Mouse (Mus musculus) CH12.LX (cell line): ENCODE results near the gene Plaur. TPM values are rescaled to one million over a fixed set of nuclear protein-coding genes. Genes with fewer than 3 reads are reported as not detected.

Experiments
- DNase-seq: peaks from one replicate; pipeline ENCODE4 v3.0.0-alpha.2; 2013; ENCODE audit errors: extremely low read depth
- H3K27ac ChIP-seq: 2 replicates; pipeline ENCODE4 v1.5.1; 2012; ENCODE audit warnings: low read depth, mild to moderate bottlenecking, control low read depth, moderate library complexity; ENCODE audit not compliant: insufficient read depth
- H3K27me3 ChIP-seq: replicated peaks from 2 replicates; pipeline ENCODE3; 2012; ENCODE audit warnings: inconsistent platforms
- H3K36me3 ChIP-seq, 2 experiments: replicated peaks in 1 of 2; 2 replicates each; pipeline versions ENCODE3 to v1.6.1; 2012; ENCODE audit warnings: inconsistent platforms in 1 of 2, low read length in 1 of 2, mild to moderate bottlenecking in 1 of 2, mixed read lengths in 1 of 2, moderate library complexity in 1 of 2; ENCODE audit not compliant: control insufficient read depth in 1 of 2, insufficient read depth in 1 of 2
- H3K4me1 ChIP-seq, 2 experiments: 2 replicates each; pipeline ENCODE4 v1.6.1; 2012; ENCODE audit warnings: inconsistent platforms in 1 of 2, moderate library complexity in 1 of 2; ENCODE audit not compliant: insufficient read depth in 2 of 2, control insufficient read depth in 1 of 2
- H3K4me2 ChIP-seq: 2 replicates; pipeline ENCODE4 v1.6.1; 2012; ENCODE audit warnings: low read depth, mild to moderate bottlenecking, control low read depth; ENCODE audit not compliant: poor library complexity, insufficient read depth, severe bottlenecking
- H3K4me3 ChIP-seq, 3 experiments: fragments of 150-350 bp in 1 of 3; sonication (generic) in 1 of 3; replicated peaks in 1 of 3; 2 replicates each; pipeline versions ENCODE3 to v1.5.1; 2011 to 2012; ENCODE audit warnings: low read depth in 2 of 3, low read length in 2 of 3, mild to moderate bottlenecking in 2 of 3, moderate library complexity in 2 of 3, control low read depth in 1 of 3, improper control_type of control experiment in 1 of 3, inconsistent platforms in 1 of 3, mixed read lengths in 1 of 3; ENCODE audit not compliant: poor library complexity in 1 of 3
- H3K79me2 ChIP-seq: replicated peaks from 2 replicates; pipeline ENCODE4 v1.6.1; 2012; ENCODE audit warnings: mild to moderate bottlenecking, moderate library complexity; ENCODE audit not compliant: control insufficient read depth, poor library complexity, insufficient read depth, severe bottlenecking; ENCODE audit errors: extremely low read depth
- H3K9ac ChIP-seq: 2 replicates; pipeline ENCODE4 v1.6.1; 2012; ENCODE audit warnings: low read depth, mild to moderate bottlenecking, control low read depth, moderate library complexity; ENCODE audit not compliant: insufficient read depth
- H3K9me3 ChIP-seq: replicated peaks from 2 replicates; pipeline ENCODE3; 2012; ENCODE audit warnings: low read length, inconsistent platforms, mixed read lengths
- CHD2 ChIP-seq: IDR thresholded peaks from 2 replicates; pipeline ENCODE4 v1.6.1; 2011; ENCODE audit warnings: low read length, improper control_type of control experiment
- GABPA ChIP-seq: IDR thresholded peaks from 2 replicates; pipeline ENCODE4 v1.6.1; 2012; ENCODE audit warnings: low read depth, low read length, improper control_type of control experiment, inconsistent platforms; ENCODE audit not compliant: insufficient replicate concordance
- JUN ChIP-seq: IDR thresholded peaks from 2 replicates; pipeline ENCODE4 v1.6.1; 2011; ENCODE audit warnings: low read depth, mild to moderate bottlenecking, low read length, improper control_type of control experiment, moderate library complexity; ENCODE audit not compliant: insufficient read depth
- JUND ChIP-seq: conservative IDR thresholded peaks from 2 replicates; pipeline ENCODE4 v1.6.1; 2011; ENCODE audit warnings: low read depth, low read length, improper control_type of control experiment
- MAFK ChIP-seq: IDR thresholded peaks from 2 replicates; pipeline ENCODE4 v1.6.1; 2011; ENCODE audit warnings: low read length, improper control_type of control experiment; ENCODE audit not compliant: insufficient replicate concordance
- MAX ChIP-seq: IDR thresholded peaks from 2 replicates; pipeline ENCODE4 v1.6.1; 2011; ENCODE audit warnings: low read length, improper control_type of control experiment
- MEF2A ChIP-seq: IDR thresholded peaks from 2 replicates; pipeline ENCODE4 v1.6.1; 2014; ENCODE audit warnings: low read depth, mild to moderate bottlenecking, inconsistent platforms, low read length, improper control_type of control experiment, borderline replicate concordance
- NRF1 ChIP-seq: IDR thresholded peaks from 2 replicates; pipeline ENCODE4 v1.6.1; 2014; ENCODE audit warnings: low read depth, mild to moderate bottlenecking, inconsistent platforms, low read length, improper control_type of control experiment, moderate library complexity
- POLR2A ChIP-seq: IDR thresholded peaks from 2 replicates; pipeline ENCODE4 v1.6.1; 2011; ENCODE audit warnings: low read depth, mild to moderate bottlenecking, improper control_type of control experiment, low read length
- POLR2AphosphoS2 ChIP-seq: IDR thresholded peaks from 2 replicates; pipeline ENCODE4 v1.6.1; 2011; ENCODE audit warnings: low read depth, low read length, improper control_type of control experiment
- TCF12 ChIP-seq: IDR thresholded peaks from 2 replicates; pipeline ENCODE4 v1.6.1; 2014; ENCODE audit warnings: low read depth, mild to moderate bottlenecking, inconsistent platforms, low read length, improper control_type of control experiment
- UBTF ChIP-seq: IDR thresholded peaks from 2 replicates; pipeline ENCODE4 v1.6.1; 2012; ENCODE audit warnings: low read depth, mild to moderate bottlenecking, inconsistent platforms, low read length, improper control_type of control experiment, moderate library complexity
- USF1 ChIP-seq: IDR thresholded peaks from 2 replicates; pipeline ENCODE4 v1.6.1; 2014; ENCODE audit warnings: low read depth, mild to moderate bottlenecking, inconsistent platforms, low read length, improper control_type of control experiment
- USF2 ChIP-seq: conservative IDR thresholded peaks from 2 replicates; pipeline ENCODE4 v1.6.1; 2011; ENCODE audit warnings: low read depth, low read length, improper control_type of control experiment
- ZC3H11A ChIP-seq: IDR thresholded peaks from 2 replicates; pipeline ENCODE4 v1.6.1; 2012; ENCODE audit warnings: low read depth, mild to moderate bottlenecking, inconsistent platforms, low read length, improper control_type of control experiment
- ZKSCAN1 ChIP-seq: IDR thresholded peaks from 2 replicates; pipeline ENCODE4 v1.6.1; 2012; ENCODE audit warnings: low read depth, inconsistent platforms, low read length, improper control_type of control experiment, borderline replicate concordance
- ZMIZ1 ChIP-seq: IDR thresholded peaks from 2 replicates; pipeline ENCODE4 v1.6.1; 2012; ENCODE audit warnings: low read depth, mild to moderate bottlenecking, inconsistent platforms, low read length, improper control_type of control experiment
- dilution Hi-C: fragments of 300-500 bp; cut with MboI; formaldehyde crosslinking; loops from 2 replicates; pipeline ENCODE4 v1.14.3; 2020; ENCODE audit warnings: low sequenced_read_pairs; ENCODE audit not compliant: extremely low pct_unique_long_range_greater_than_20kb, extremely low pct_ligation_motif_present
- in situ Hi-C: fragments of 300-500 bp; cut with MboI; formaldehyde crosslinking; loops from 3 replicates; pipeline ENCODE4 v1.14.3; 2019; ENCODE audit warnings: low sequenced_read_pairs, low pct_ligation_motif_present, low pct_unique_long_range_greater_than_20kb, mixed read lengths
- polyA plus RNA-seq: library from polyadenylated mRNA; unstranded; fragments of >175 nt; gene quantifications from 2 replicates; pipeline ENCODE4 v1.2.1, GENCODE M21; 2012; ENCODE audit warnings: low read depth; ENCODE audit not compliant: insufficient read length
- total RNA-seq, 2 experiments: library from RNA; depleted of rRNA; stranded (reverse); fragments of 300-350 nt in 1 of 2; fragments of >200 nt in 1 of 2; gene quantifications; 2 replicates each; pipeline ENCODE4 v1.2.3; 2012 to 2014

Gene Plaur
- total and polyA plus RNA-seq, 3 experiments, result 0.13 to 0.72 (median 0.26) TPM

DNA sequence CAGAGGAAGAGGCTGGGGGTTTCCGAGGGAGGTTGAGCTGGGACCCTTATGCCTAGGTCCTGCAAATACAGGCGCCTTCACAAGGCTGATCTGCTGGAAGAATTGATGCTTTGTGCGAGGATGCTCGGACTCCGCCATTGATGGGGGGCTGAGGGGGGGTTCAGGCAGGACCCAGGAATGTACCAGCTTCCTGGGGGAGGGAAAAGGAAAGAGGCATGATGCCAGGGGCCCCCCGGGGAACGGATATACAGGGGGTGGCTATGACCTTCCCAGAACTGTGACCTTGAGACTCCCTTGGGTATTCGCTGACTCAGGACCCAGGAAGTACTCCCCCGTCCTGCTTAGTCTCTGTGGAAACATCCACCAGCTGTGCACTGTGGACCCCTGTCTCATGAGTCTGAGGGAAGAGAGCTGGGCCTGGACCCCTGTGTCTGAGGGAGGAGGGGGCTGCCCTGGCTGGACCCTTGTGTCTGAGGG lies 24.4 kb downstream of the Plaur start:
- Histone ChIP-seq H3K4me2 (no peak overlapping the region), H3K4me3 (no peak overlapping the region), H3K4me1 (peaks cover 4 to 15% of the 10 kb centered on the region in 2 experiments), H3K79me2 (no peaks in the 10 kb centered on the region), H3K9ac (no peak overlapping the region), H3K27me3 (peaks cover 66% of the 10 kb centered on the region), H3K36me3 (no peaks in the 10 kb centered on the region), H3K9me3 (peaks cover under 1% of the 10 kb centered on the region), H3K27ac (no peak overlapping the region)
- dilution Hi-C loops (no loop called here), in situ Hi-C loops (no loop called here)
- DNase-seq, result no peak
- no peak for TF ChIP-seq MAX
- TF ChIP-seq MAFK, result 0 out of 2 replicates have a peak, but pooled peaks have one; percentile 61
- TF ChIP-seq GABPA, result no peak

DNA sequence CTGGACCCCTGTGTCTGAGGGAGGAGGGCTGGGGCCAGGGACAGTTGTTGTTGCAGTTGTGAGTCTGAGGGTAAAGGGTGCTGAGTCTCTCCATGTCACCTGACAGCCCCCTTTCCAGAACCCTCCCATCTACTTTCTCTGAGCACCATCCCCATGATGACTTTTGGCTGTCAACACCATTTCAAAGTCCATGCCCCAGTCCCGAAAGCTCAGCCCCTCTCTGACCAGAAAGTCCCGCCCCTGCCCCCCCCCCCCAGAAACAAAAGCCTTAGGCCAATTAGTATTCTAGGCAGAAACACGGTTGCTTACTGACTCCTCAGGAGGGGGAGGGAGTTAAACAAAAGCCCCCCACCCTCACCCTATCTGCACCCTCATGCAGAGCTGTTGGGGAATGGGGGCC lies 25.1 kb downstream of the Plaur start:
- H3K9ac ChIP-seq, result no peak overlapping the region
- TF ChIP-seq POLR2A, result no peak
- no peak for TF ChIP-seq JUND
- TF ChIP-seq CHD2, result no peak
- no peak for TF ChIP-seq ZC3H11A
- no peak for TF ChIP-seq USF1
- TF ChIP-seq ZMIZ1, result no peak
- TF ChIP-seq TCF12, result no peak
- no peak for TF ChIP-seq MAX
- TF ChIP-seq MAFK, result no peak
- no peak for TF ChIP-seq POLR2AphosphoS2
- no peak for TF ChIP-seq GABPA
- no peak for TF ChIP-seq ZKSCAN1
- TF ChIP-seq USF2, result no peak
- TF ChIP-seq MEF2A, result no peak
- TF ChIP-seq NRF1, result no peak
- TF ChIP-seq UBTF, result no peak
- no peak for TF ChIP-seq JUN
- peaks cover 61% of the 10 kb centered on the region for H3K27me3 ChIP-seq
- peaks cover 3 to 15% of the 10 kb centered on the region in 2 experiments; a peak in 3 of 4 replicates for H3K4me1 ChIP-seq
- in situ Hi-C loops, result no loop called here
- H3K36me3 ChIP-seq, result no peaks in the 10 kb centered on the region
- no peaks in the 10 kb centered on the region for H3K9me3 ChIP-seq
- H3K27ac ChIP-seq, result no peak overlapping the region
- DNase-seq, result no peak
- dilution Hi-C loops, result no loop called here
- no peak overlapping the region for H3K4me3 ChIP-seq
- no peak overlapping the region for H3K4me2 ChIP-seq
- no peaks in the 10 kb centered on the region for H3K79me2 ChIP-seq
